Mouse (Mus musculus): ENCODE measurements around the gene Myo19.
A peak's percentile ranks its signal among the peaks of the same experiment; 100 is the strongest.
"Not testable (repeated sequence)": the region's sequence is repeated elsewhere in the genome, so short reads cannot be mapped to it uniquely, and the experiment has no call there.

Myo19 gene

GRCm38 (mm10) chr11:84879772-84880464 is at the start of gene Myo19, which contains the start of gene Pigw:
Gene Myo19, plus strand, starts transcription at chr11:84880148.
Gene Pigw, minus strand, starts transcription at chr11:84880285.
- peak; percentile 55 to 66 for DNase-seq (ENCODE audit: low spot score in 2 of 2)

DNA sequence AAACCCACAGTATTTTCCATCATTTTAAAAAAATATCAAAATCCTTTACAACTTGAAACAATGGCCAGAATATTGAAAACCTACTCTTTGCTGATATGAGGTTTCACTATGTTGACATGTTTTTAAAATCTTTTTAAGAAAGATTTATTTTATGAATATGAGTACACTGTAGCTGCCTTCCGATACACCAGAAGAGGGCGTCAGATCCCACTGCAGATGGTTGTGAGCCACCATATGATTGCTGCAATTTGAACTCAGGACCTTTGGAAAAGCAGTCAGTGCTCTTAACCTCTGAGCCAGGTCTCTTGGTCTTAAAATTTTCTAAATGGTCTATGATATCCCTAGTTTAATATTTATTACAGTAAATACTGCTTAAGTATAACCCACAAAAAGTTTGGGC is 40.6 kb upstream of the Myo19 start:
- DNase-seq (ENCODE audit: low spot score in 2 of 2) = no peak

- no peak for DNase-seq (ENCODE audit: low spot score in 2 of 2)
These were observed 33.0 kb upstream of the Myo19 start for GRCm38 (mm10) chr11:84846741-84847474.

- DNase-seq (ENCODE audit: low spot score in 2 of 2) = no peak
These were observed 32.4 kb upstream of the Myo19 start for GRCm38 (mm10) chr11:84847475-84848090.

DNA sequence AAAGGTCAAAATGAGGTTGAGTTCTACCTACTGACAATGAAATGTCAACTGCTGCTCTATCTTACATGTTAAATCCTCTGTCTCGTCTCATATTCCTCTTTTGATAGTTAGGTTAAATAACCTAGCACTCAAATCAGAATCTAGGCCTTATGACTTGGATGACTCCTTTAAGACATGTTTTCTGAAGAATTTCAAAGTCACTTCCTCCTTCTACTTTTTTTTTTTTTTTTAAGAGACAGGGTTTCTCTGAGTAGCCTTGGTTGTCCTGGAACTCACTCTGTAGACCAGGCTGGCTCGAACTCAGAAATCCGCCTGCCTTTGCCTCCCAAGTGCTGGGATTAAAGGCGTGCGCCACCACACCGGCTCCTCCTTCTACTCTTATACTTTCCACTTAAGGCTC is 24.7 kb upstream of the Myo19 start:
- DNase-seq (ENCODE audit: low spot score in 2 of 2) = no peak

DNA sequence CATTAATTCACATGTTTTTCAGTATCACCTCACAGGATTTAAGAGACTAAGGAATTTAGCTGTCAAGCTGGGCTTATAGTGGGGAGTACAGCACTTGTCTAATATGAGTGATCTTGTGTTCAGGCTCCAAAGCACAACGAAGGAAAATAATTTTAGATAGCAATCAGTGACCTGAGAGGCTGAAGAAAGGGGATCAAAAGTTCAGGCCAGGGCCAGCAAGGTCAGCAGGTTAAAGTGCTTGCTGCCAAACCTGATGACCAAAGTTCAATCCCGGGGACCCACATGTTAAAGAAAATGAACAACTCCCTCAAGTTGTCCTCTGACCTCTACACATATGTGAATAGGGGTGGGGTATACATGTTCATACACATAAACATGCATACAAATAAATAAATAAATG is 14.7 kb upstream of the Myo19 start:
- no peak for DNase-seq (ENCODE audit: low spot score in 2 of 2)

- DNase-seq (ENCODE audit: low spot score in 2 of 2) = no peak
These were observed 12.4 kb upstream of the Myo19 start for GRCm38 (mm10) chr11:84867586-84867985.

GRCm38 (mm10) chr11:84868786-84869259 is 11.1 kb upstream of the Myo19 start:
- DNase-seq (ENCODE audit: low spot score in 2 of 2) = peak; percentile 7 to 20

DNA sequence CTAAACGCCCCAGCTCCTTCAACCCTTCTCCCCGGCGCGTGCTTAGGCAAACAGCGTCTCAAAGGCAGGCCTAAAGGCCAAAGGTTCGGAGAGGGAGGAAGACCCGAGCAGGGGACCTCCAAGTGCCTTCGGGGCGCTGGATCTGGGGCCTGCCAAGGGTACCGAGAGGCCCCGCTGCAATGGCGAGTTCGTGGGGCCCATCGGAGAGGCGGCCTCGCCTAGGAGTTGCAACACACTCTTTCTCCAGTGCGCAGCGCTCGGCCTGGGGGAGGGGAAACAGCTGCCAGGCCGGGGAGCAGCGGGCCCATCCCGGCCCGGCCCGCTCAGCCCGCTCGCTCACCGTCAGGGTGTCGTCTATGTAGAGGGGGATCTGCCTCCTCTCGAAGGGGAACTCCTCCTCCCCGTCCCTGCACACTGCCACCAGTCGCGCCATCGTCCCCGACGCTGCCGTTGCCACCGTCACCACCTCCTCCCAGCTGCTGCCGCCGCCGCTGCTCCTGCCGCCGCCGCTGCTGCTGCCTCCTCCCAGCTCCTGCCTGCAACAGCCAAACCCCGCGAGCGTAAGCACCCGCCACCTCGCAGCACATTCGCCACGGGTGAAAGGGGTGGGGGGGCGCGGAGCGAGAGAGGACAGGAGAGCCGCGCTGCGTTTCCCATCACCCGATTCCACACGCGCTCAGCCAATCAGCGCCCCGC is 10.3 kb upstream of the Myo19 start:
- peak; percentile 97 for DNase-seq (ENCODE audit: low spot score in 2 of 2)

- peak; percentile 93 to 94 for DNase-seq (ENCODE audit: low spot score in 2 of 2)
These were observed 9.5 kb upstream of the Myo19 start, which contains the start of gene Ggnbp2 for GRCm38 (mm10) chr11:84870337-84871043. Gene Ggnbp2, minus strand, starts transcription at chr11:84870817.

DNA sequence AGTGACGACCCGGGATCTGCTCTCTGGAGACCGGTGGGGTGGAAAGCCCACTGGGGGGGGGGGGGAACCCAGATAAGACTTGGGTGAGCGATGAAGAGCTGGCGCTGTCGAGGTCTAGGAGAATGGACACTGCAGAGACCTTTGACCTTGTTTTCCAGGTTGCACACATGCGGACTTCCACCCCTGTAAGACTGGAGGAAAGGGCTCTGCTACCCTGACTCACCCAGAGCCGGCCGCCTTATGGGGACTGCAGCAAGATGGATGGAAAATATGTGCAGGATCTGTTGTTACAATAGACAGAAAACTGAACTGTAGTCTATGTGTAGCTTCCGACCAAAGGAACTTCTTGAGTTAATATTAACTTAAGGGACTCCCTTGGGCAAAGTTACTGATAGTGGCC is 8.9 kb upstream of the Myo19 start:
- DNase-seq (ENCODE audit: low spot score in 2 of 2) = no peak

DNA sequence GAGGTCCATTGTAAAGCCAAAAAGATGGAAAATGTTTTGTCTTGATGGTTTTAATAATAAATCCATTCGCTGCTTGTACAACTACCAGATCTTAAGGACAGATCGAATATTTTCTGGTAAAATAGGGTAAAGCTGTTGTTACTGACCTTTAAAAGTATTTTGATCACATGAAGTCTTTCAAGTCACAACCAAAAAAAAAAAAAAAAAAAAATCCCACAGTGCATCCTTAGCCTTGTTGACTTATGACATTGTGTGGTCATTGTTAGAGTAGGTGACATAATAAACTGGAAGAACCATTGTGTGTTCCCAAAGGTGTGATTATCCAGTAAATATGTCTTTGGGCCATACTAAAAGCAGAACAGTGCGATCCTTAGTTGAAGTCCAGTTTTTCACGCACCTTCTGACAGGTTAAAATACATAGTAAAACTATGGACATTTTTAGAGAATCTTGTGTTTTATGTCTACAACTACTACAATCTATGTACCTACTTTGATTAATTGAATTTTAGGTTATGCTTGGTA is 8.3 kb upstream of the Myo19 start:
- DNase-seq (ENCODE audit: low spot score in 2 of 2) = no peak

DNA sequence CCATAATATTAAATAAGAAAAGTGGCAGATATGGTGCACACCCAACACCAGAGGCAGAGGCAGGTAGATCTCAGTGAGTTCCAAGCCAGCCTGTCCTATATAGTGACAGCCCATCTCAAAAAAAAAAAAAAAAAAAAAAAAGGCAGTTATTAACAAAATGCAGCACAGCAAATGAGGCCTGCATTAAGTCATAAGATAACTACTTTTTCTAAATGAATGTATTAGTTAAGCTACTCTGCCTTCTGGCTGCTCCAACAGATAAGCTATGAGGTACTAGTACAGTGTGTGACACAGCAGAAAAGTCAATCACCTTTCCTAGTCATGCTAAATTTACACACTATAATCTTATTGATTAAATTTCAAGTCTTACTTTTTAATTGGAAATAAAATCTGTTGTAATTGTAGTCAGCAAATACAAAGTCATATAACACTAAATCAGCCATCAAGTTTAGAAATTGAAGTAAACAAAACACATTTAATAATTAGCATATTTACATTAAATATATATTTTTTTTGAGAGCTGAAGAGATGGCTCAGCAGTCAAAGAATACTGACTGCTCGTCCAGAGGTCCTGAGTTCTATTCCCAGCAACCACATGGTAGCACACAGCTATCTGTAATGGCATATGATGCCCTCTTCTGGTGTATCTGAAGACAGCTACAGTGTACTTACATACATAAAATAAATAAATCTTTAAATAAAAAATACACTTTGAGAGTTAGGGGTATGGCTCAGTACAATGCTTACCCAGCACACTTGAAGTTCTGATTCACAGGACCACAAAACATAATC is 6.7 kb upstream of the Myo19 start:
- DNase-seq (ENCODE audit: low spot score in 2 of 2) = no peak

DNA sequence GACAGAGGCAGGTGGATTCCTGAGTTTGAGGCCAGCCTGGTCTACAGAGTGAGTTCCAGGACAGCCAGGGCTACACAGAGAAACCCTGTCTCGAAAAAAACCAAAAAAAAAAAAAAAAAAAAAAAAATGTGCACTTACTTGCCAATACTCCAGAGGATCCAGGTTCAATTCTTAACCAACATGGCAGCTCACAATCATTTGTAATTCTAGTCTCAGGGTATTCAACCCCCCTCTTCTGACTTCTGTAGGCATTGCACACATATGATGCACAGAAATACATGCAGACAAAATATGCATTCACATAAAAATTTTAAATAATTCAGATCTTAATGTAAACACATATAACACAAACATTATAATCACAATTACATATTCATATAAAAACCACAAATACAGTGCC is 3.9 kb upstream of the Myo19 start:
- DNase-seq (ENCODE audit: low spot score in 2 of 2) = not testable (repeated sequence)

DNA sequence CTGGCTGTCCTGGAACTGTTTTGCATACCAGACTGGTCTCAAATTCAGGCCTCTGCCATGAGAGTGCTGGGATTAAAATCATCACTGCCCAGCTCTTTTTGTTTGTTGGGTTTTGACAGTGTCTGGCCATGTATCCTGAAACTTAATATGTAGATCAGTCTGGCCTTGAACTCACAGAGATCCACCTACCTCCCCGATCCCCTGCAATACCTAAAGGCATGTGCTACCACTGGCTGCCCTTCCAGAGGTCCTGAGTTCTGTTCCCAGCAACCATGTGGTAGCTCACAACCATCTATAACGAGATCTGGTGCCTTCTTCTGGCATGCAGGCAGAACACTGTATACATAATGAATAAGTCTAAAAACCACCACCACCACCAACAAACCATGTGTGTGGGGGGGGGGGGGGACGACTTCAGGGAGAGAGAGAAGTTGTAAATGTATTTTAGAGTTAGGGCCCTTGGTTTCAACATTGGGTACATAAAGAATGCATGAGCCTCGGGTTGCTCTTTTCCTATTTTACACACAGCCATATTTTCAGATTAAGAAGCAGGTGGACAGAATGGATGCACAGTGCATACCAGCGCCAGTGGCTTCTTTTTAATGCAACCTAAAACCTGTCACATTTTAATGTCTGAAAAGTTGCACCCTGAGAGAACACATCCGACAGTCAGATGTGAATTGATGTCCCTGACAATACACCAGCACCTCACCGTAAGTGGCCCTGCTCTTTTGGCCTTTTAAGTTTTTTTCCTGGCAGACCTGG is 759 bp upstream of the Myo19 start:
- no peak for DNase-seq (ENCODE audit: low spot score in 2 of 2)

DNA sequence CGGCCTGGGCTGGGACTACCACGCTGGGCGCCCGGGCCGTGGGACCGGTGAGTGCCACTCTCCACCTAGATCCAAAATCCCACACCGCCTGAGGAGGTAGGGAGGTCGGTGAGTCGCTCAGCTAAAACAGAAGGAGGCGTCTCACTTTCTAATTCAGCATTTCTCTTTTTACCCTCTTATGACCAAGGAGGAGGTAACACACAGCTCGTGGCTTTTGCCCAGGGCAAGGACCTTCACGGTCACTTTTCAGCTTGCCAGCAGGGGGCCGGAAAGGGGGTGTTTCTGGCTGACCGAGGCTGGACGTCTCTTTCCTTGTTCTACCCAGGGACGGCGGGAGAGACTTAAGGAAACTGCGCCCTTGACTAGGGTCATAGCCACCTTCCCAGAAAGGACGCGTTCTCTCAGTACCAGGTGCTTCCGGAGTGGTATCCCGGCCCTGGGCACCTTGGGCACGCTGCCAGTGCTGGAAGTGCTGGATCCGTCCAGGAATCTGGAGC is 565 bp downstream of the Myo19 start:
- DNase-seq (ENCODE audit: low spot score in 2 of 2) = peak; percentile 55 to 60

- DNase-seq (ENCODE audit: low spot score in 2 of 2) = no peak
These were observed 1.0 kb downstream of the Myo19 start for GRCm38 (mm10) chr11:84880971-84881370.

DNA sequence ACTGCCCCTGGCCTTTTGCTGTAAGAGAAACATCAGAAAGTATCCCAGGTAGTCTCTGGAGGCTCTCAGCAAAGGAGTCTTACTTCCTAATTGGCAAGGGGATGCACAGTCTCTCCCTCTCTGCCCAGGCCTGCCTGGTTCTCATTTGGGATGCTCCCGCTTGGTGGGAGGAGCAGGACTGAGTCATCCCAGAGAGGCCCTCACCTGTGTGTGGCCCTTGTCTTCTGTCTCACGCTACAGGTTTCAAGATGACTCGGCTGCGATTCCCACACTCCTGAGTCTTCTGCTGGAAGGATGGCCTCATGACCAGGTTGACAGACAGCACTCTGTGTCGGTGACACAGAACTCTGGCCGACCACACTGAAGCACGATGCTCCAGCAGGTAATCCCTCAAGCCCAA is 2.4 kb downstream of the Myo19 start:
- no peak for DNase-seq (ENCODE audit: low spot score in 2 of 2)

DNA sequence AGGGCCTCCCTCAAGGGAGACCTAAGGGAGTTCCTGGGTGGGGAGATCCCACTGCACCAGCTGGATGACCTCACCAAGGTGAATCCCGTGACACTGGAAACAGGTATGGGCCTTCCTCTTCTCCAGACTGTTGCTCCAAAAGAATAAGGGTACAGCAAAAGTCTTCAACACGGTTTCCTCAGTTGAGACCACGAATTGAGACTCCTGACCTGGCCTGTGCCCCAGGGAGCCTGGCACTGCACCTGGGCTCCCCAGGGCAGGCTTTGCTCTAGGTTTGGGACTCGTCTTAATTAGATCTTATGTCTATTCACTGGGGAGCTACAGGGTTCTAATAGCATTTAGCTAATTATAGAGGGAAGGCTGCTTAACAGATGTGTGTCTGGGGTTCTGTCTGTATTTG is 5.3 kb downstream of the Myo19 start:
- DNase-seq (ENCODE audit: low spot score in 2 of 2) = no peak

Measured in natural killer cell, adult 2 months (primary cell).